Mouse (Mus musculus): ENCODE results near the gene Myh4. TPM values are rescaled to one million over a fixed set of nuclear protein-coding genes. Genes with fewer than 3 reads are reported as not detected.

Myh4 gene
- total RNA-seq (2015) (not detected in 2 replicates), total RNA-seq (2017) (not detected in 2 replicates)

GRCm38 (mm10) chr11:67237481-67238079 lies at the start of gene Myh4:
Gene Myh4, plus strand, starts transcription at chr11:67238029.
- no peak for ATAC-seq (ENCODE audit: poor library complexity, severe bottlenecking)

GRCm38 (mm10) chr11:67190316-67190715 lies 47.5 kb upstream of the Myh4 start:
- no peak for ATAC-seq (ENCODE audit: poor library complexity, severe bottlenecking)

DNA sequence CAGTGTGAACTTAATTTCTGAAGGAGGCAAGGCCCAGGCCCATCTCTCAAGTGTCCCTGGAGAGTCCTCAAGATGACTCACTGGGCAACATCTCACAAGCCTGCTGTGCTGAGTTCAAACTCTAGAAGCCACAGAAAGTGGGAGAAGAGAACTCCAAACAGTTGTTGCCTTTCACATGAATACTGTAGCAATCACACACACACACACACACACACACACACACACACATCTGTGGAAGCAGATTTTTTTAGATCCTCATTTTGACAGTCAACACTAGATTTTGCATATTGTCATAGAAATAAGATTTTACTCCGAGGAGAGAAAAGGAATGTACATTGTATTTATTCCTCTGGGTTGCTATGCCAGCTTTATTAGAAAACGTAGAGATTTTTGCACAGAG lies 47.0 kb upstream of the Myh4 start:
- ATAC-seq (ENCODE audit: poor library complexity, severe bottlenecking), result no peak

DNA sequence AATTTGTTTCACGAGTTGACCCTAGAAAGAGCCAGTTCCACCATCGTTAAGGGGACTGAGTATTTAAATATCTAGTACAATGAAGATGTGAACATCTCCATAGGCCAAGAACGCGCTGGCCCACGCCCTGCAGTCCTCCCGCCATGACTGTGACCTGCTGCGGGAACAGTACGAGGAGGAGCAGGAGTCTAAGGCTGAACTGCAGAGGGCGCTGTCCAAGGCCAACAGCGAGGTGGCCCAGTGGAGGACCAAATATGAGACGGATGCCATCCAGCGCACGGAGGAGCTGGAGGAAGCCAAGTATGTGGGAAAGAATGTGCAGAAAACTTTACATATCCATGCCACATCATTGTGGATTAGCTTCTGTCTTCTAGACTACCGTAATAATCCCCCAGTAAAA lies 46.3 kb upstream of the Myh4 start:
- ATAC-seq (ENCODE audit: poor library complexity, severe bottlenecking), result no peak

DNA sequence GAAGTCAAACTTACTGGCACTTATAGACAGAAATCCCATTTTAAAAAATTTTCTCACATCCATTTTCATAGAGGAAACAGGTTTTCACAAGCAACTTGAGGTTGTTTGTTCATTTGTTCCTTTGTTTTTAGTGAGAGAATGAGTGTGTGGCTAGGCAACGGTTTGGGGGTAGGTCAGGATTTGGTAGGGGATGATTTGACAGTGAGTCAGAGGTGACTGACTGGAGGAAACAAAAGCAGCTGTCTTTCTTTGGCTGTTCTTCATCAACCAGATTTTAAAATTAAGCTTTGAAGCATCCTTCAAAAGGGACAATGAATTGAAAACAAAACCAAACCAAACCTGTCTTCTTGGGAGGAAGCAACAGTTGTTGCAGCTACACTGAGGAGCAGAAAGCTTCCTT lies 38.5 kb upstream of the Myh4 start:
- ATAC-seq (ENCODE audit: poor library complexity, severe bottlenecking), result no peak

DNA sequence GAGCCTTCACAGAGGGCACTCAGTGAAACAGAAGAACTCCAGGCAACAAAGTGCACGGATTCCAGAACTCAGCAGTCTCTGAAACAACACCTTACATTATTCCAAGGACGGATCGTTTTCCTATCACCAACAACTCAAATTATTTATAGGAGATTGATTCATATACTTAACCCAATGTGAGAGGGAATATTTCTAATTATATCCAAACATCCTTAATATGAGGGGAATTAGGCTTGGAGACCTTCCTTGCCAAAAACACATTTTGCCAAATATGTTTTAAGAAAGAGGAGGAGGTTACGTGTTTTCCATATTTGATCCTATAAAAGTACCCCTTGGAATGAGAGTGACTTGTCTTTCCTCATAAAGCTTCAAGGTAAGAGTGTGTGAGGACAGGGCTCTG lies 38.1 kb upstream of the Myh4 start, which contains the start of gene Myh1:
Gene Myh1 (plus strand): TSS at position 301 of the 400 bp plus-strand sequence.
- ATAC-seq (ENCODE audit: poor library complexity, severe bottlenecking), result no peak

DNA sequence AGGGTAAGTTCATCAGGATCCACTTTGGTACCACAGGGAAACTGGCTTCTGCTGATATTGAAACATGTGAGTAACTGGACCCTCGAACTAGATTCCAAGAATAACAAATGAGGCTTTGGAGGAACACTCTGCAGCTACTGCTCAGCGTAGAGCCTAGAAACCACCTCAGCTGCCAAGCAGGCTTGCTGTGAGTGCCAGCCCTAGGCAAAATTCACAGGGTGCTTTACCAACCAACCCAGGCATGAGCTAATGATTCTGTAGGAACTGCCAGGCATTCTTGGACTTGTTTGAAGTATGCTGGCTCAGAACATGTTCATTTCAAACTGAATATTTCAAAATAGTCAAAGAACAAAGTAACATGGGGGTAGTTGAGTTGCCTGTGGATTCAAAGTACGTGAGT lies 33.1 kb upstream of the Myh4 start:
- ATAC-seq (ENCODE audit: poor library complexity, severe bottlenecking), result no peak

- ATAC-seq (ENCODE audit: poor library complexity, severe bottlenecking), result no peak
These were observed 16.0 kb upstream of the Myh4 start for GRCm38 (mm10) chr11:67221803-67222202.

DNA sequence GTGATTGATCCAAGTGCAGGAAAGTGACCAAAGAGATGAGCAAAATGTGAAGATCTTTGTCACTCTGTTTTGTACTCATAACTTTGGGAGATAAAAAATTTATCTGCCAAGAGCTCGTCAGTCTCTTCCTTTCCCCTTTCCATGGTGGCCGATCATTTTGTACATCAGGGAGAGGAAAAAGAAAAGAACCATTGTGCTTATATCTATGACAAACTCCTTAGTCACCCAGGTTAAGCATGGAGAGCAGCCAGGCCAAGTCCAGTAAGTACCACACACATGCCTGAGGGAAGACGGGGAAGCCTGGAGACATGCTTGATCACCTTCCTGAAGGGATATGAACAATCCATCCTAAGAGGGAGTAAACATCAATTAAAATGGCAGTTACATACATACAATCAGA lies 13.4 kb upstream of the Myh4 start:
- no peak for ATAC-seq (ENCODE audit: poor library complexity, severe bottlenecking)

DNA sequence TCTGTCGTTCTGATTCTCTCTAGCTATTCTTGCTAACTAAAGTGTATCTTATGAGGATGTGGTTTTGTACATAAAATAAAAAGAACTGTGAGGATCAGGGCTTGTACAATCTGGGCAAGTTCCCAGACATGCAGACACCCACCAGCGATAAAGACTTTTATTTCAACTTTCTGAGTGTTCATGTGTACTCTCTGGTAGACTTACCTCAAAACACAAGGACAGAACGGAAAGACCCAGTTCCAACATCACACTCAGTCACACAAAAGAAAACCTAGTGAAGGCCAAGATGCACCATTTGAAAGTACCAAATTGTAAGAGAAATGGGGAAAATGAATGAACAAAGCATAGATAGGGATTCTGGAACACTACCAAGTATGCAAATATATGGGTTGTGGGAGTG lies 9.1 kb upstream of the Myh4 start:
- no peak for ATAC-seq (ENCODE audit: poor library complexity, severe bottlenecking)

DNA sequence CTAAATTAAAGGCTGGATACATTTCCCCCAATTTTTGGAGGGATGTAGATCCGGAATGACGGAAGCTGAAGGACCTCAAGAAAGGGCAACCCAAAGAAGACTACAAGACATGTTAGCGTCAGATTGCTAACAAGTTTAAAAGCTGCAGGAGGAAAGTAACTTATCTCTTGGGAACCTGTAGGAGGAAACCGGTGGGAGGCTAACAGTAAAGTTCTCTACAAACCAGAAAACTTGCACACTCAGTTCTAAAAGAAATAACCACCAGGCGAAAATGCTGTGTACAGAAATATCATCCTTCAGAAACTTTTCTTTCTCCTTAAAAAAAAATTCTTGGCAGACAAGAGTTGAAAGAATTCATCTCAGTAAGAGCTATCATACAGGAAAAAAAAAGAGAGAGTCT lies 8.7 kb upstream of the Myh4 start:
- no peak for ATAC-seq (ENCODE audit: poor library complexity, severe bottlenecking)

DNA sequence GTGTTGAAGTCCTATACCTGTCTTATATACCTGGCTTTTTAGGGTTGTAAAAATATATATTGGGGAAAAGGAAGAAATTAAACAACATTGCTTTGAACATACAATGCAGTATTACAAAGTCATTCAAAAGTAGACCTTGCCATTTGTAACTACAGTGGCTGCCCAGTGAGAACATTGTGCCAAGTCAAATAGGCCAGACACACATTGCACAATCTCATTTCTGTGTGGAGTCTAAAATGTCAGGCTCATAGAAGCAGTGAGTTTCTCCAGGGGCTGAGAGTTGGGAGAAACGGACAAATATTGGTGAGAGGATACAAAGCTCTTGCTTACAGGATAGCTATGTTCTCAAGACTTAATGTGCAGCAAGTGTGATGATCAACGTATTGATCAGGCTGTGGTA lies 7.9 kb upstream of the Myh4 start:
- ATAC-seq (ENCODE audit: poor library complexity, severe bottlenecking), result no peak

- no peak for ATAC-seq (ENCODE audit: poor library complexity, severe bottlenecking)
These were observed 2.0 kb upstream of the Myh4 start for GRCm38 (mm10) chr11:67235639-67236358.

DNA sequence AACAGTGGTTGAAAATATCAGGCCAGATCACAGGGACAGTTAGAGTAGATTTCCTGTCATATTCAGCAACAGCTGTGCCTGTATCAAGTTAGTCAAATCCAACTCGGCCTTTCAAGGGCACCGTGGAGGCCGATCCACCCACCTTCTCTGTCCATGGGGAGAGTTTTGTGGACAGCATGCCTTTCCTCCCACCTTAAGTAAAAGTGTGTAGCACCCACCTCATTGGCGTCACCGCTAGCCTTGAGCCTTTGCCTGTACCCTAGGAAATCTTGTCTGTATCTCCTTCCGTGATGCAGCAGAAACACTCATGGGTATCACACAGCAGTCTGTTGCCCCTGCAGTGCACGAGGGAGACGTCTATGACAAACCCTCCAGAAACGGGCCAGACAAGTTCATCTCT lies 1.0 kb upstream of the Myh4 start:
- ATAC-seq (ENCODE audit: poor library complexity, severe bottlenecking), result no peak

DNA sequence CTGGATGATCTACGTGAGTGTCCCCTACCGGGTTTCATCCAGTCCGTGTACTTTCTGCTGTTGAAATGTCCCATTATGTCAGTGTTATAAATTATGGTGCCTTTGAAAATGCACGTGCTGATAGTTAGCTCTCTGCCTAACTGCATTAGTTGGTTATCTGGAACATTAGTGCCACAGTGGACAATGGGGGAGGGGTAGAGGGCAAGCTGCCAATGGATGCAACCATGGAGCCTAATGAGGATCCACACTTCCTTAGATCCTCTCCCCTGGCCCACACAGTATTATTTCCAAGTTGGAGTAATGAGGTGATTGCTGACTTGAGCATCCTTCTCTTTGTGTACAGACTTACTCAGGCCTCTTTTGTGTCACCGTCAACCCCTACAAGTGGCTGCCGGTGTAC lies 3.2 kb downstream of the Myh4 start:
- no peak for ATAC-seq (ENCODE audit: poor library complexity, severe bottlenecking)

DNA sequence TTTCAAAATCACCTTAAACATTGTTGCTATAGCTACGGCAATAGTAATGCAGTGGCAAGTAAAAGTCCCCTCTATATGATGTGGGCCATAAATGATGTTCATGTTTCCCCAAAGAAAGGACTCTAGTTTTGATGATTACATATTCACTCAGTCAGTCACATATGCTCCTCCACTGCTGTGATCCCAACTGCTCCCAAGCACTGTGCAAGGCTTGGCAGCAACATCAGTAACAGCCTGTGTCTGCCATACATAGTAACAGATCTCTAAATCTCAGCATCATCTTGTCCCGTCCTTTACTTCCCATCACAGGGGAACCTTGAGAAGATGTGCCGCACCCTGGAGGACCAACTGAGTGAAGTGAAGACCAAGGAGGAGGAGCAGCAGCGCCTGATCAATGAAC lies 15.9 kb downstream of the Myh4 start:
- no peak for ATAC-seq (ENCODE audit: poor library complexity, severe bottlenecking)

- ATAC-seq (ENCODE audit: poor library complexity, severe bottlenecking), result no peak
These were observed 19.2 kb downstream of the Myh4 start for GRCm38 (mm10) chr11:67257048-67257447.

DNA sequence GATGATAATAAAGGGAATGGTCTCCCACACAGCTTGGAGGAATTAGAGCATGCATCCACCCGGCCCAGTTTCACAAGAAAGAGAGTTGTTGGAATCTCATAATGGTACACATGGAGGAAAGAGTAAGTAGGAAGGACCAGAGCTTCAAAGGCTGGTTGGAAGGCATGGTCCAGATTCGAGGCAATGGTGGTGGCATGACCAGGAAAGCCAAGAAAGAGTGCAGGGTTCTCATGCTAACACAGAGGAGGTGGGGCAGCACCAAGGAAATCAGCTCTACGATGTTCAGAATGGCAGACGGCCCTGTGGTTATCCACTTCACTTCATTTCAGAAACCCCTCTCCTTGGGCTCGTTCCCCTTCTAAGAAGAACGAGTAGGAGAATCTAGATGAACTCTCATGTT lies 23.1 kb downstream of the Myh4 start:
- no peak for ATAC-seq (ENCODE audit: poor library complexity, severe bottlenecking)

DNA sequence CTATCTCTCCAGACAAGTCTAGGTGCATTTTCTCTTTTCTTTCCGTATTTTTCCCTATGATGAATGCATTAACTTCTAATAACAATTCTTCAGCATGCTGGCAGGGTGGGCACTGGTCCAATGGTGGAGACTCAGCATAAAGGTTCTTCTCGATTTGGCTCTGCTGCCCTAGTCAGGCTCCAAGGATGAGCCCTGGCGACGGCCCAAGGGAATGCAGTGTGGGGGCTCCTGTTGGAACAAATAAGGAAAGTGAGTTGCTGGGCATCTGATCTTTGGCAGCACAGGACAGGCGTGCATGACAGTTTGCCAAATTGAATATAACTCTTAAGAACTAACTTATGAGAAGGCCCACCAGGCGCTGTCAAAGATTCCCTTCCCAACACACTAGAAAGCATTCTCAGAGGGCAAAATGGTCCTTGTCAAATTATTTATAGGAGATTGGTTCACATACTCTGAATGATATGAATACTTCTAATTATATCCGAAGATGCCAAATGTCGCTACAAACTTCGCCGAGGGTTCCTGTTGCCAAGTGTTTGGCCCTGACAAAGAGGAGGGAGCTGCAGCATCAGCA lies 38.9 kb downstream of the Myh4 start, which contains the start of gene Myh8:
Gene Myh8 (plus strand): TSS at position 524 of the 574 bp plus-strand sequence.
- no peak for ATAC-seq (ENCODE audit: poor library complexity, severe bottlenecking)

DNA sequence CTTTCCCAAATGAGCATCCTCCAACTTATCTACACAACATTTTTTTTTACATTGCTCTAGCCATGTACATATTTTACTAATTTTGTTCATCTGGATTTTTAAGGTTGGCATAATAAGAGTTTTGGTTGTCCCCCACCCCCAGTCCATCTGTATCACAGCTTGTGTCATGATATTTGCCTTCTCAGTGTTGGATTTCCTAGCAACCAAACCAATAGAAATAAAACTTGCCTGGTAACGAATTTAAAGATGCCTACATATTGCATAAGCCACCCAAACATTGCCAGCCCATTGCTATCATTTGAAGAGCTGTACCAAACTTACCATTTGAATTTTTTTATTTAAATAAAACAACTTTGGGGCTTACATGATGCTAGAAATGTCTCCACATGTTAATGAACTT lies 55.6 kb downstream of the Myh4 start:
- no peak for ATAC-seq (ENCODE audit: poor library complexity, severe bottlenecking)

Data from megakaryocyte, adult 5-6 weeks (primary cell).